Mouse (Mus musculus) lung, adult 2 months (tissue): ENCODE measurements at regions not wholly inside any gene's neighbourhood (a gene's known extent, or its start where the extent isn't known, plus 50 kb on each side); places are given as distances from the start of the nearest gene placed in this dataset.

Source experiments
- DNase-seq: peaks from one replicate; pipeline ENCODE4 v3.0.0; 2022
- H3K4me1 ChIP-seq: fragments of 200-500 bp; 2 replicates; pipeline ENCODE4 v1.6.1; 2011; ENCODE audit warnings: low read length; ENCODE audit not compliant: control insufficient read depth, insufficient read depth
- H3K4me3 ChIP-seq: fragments of 200-500 bp; replicated peaks from 2 replicates; pipeline ENCODE3; 2011; ENCODE audit warnings: low read depth, mild to moderate bottlenecking, control low read depth, low read length; ENCODE audit errors: extremely low read depth
- CTCF ChIP-seq: fragments of 200-500 bp; IDR thresholded peaks from 2 replicates; pipeline ENCODE4 v1.5.1; 2011; ENCODE audit warnings: mild to moderate bottlenecking, low read length, control low read depth; ENCODE audit not compliant: insufficient read depth
- POLR2A ChIP-seq: fragments of 200-500 bp; IDR thresholded peaks from 2 replicates; pipeline ENCODE4 v1.6.1; 2011; ENCODE audit warnings: low read depth, mild to moderate bottlenecking, control low read depth, low read length, borderline replicate concordance; ENCODE audit errors: extremely low read depth
- WGBS: fragments of 180-500 bp; shearing (Covaris S2); methylation state at CpG from one replicate; pipeline ENCODE4 v1.1.7; 2018; 5-methylcytosine and 5-hydroxymethylcytosine counted together

GRCm38 (mm10) chr1:44957125-44957524 is 354.2 kb upstream of the Col3a1 start:
- TF ChIP-seq CTCF (no peak), POLR2A (no peak)
- WGBS, result 62% methylated on average over 4 of the region's 4 CpGs
- H3K4me3 ChIP-seq, result no peak overlapping the region
- peaks cover 3% of the 10 kb centered on the region; the same call in 1 of the 2 replicates for H3K4me1 ChIP-seq
- no peak for DNase-seq

- no peaks in the 10 kb centered on the region for H3K4me1 ChIP-seq
- no peak overlapping the region for H3K4me3 ChIP-seq
- no peak for DNase-seq
- TF ChIP-seq CTCF, result no peak
- no peak for TF ChIP-seq POLR2A
- WGBS, result 20% methylated on average over 3 of the region's 3 CpGs
Measured at GRCm38 (mm10) chr1:44987171-44987570, 324.2 kb upstream of the Col3a1 start.

GRCm38 (mm10) chr1:45020516-45020915 is 290.8 kb upstream of the Col3a1 start:
- Histone ChIP-seq H3K4me1 (peaks cover 4% of the 10 kb centered on the region), H3K4me3 (no peak overlapping the region)
- no peak for TF ChIP-seq CTCF
- no peak for TF ChIP-seq POLR2A
- DNase-seq, result no peak

- Histone ChIP-seq H3K4me3 (no peak overlapping the region), H3K4me1 (peaks cover 4% of the 10 kb centered on the region)
- DNase-seq, result no peak
- 48% methylated on average over 2 of the region's 2 CpGs for WGBS
- TF ChIP-seq POLR2A, result no peak
- no peak for TF ChIP-seq CTCF
Measured at GRCm38 (mm10) chr1:45021234-45021633, 290.1 kb upstream of the Col3a1 start.

GRCm38 (mm10) chr1:45022146-45022841 is 289.0 kb upstream of the Col3a1 start:
- Histone ChIP-seq H3K4me3 (no peak overlapping the region), H3K4me1 (peaks cover 4% of the 10 kb centered on the region)
- TF ChIP-seq POLR2A, result no peak
- TF ChIP-seq CTCF, result no peak
- peak; percentile 29 for DNase-seq
- 58% methylated on average over 1 of the region's 1 CpGs for WGBS

- Histone ChIP-seq H3K4me1 (peaks cover 4% of the 10 kb centered on the region), H3K4me3 (no peak overlapping the region)
- TF ChIP-seq POLR2A (no peak), CTCF (no peak)
- no peak for DNase-seq
- 44% methylated on average over 3 of the region's 3 CpGs for WGBS
Measured at GRCm38 (mm10) chr1:45023336-45023735, 288.0 kb upstream of the Col3a1 start.

GRCm38 (mm10) chr1:45031436-45032027 is 279.8 kb upstream of the Col3a1 start:
- Histone ChIP-seq H3K4me3 (no peak overlapping the region), H3K4me1 (no peaks in the 10 kb centered on the region)
- WGBS, result 52% methylated on average over 4 of the region's 4 CpGs
- no peak for TF ChIP-seq CTCF
- TF ChIP-seq POLR2A, result no peak
- no peak for DNase-seq

- 81% methylated on average over 7 of the region's 7 CpGs for WGBS
- Histone ChIP-seq H3K4me1 (no peaks in the 10 kb centered on the region), H3K4me3 (no peak overlapping the region)
- DNase-seq, result no peak
- TF ChIP-seq POLR2A, result no peak
- no peak for TF ChIP-seq CTCF
Measured at GRCm38 (mm10) chr1:45033343-45033742, 278.0 kb upstream of the Col3a1 start.

- Histone ChIP-seq H3K4me3 (no peak overlapping the region), H3K4me1 (no peaks in the 10 kb centered on the region)
- TF ChIP-seq POLR2A, result no peak
- no peak for TF ChIP-seq CTCF
- WGBS, result 91% methylated on average over 1 of the region's 1 CpGs
- no peak for DNase-seq
Measured at GRCm38 (mm10) chr1:45041328-45041727, 270.0 kb upstream of the Col3a1 start.

- Histone ChIP-seq H3K4me3 (no peak overlapping the region), H3K4me1 (no peaks in the 10 kb centered on the region)
- no peak for DNase-seq
- no peak for TF ChIP-seq CTCF
- no peak for TF ChIP-seq POLR2A
Measured at GRCm38 (mm10) chr1:45041815-45042214, 269.5 kb upstream of the Col3a1 start.
